Comparison of ENCODE assay signal across 8 mouse cellular contexts in genomic region chr3:95105586-95106337, GRCm38 (mm10). TPM values are rescaled to one million over a fixed set of nuclear protein-coding genes. Genes with fewer than 3 reads are reported as not detected.
DNase-seq lines count a peak whose midpoint lies in the region; ATAC-seq lines count a peak whose summit lies in the region.

No protein-coding gene starts in this region.

- H3K27ac ChIP-seq in embryonic facial prominence, embryonic 13.5 days = peak overlapping the region; percentile 89
- H3K27ac ChIP-seq in limb, embryonic 13.5 days = peak overlapping the region; percentile 75
- H3K27ac ChIP-seq in neural tube, embryonic 15.5 days (replicated peaks) = peak overlapping the region; percentile 90

- H3K4me1 ChIP-seq in embryonic facial prominence, embryonic 13.5 days = peaks cover 15% of the 10 kb centered on the region
- H3K4me1 ChIP-seq in limb, embryonic 13.5 days = peaks cover 17% of the 10 kb centered on the region
- H3K4me1 ChIP-seq in neural tube, embryonic 15.5 days = peaks cover 29% of the 10 kb centered on the region

- H3K4me3 ChIP-seq in embryonic facial prominence, embryonic 13.5 days = peak overlapping the region; percentile 97
- H3K4me3 ChIP-seq in limb, embryonic 13.5 days = peak overlapping the region; percentile 99
- H3K4me3 ChIP-seq in neural tube, embryonic 15.5 days (replicated peaks) = peak overlapping the region; percentile 97

- intact Hi-C loops in gastrocnemius, postnatal 14 days (cut with DNase I; ENCODE audit: low total_unique reads) = no loop called here

- under 1% methylated on average over 16 of the region's 16 CpGs for WGBS in embryonic facial prominence, embryonic 13.5 days
- under 1% methylated on average over 16 of the region's 16 CpGs for WGBS in limb, embryonic 13.5 days
- WGBS in neural tube, embryonic 15.5 days = 0% methylated on average over 16 of the region's 16 CpGs

- ATAC-seq in embryonic facial prominence, embryonic 13.5 days (ENCODE audit: insufficient number of reproducible peaks, insufficient read depth, low FRiP score, low TSS enrichment, low read depth) = no peak
- no peak for ATAC-seq in limb, embryonic 13.5 days (ENCODE audit: low FRiP score, low read depth)
- no peak for ATAC-seq in neural tube, embryonic 15.5 days (ENCODE audit: low FRiP score)

- no peaks in the 10 kb centered on the region for H3K27me3 ChIP-seq in embryonic facial prominence, embryonic 13.5 days
- H3K27me3 ChIP-seq in limb, embryonic 13.5 days = no peaks in the 10 kb centered on the region
- no peaks in the 10 kb centered on the region for H3K27me3 ChIP-seq in neural tube, embryonic 15.5 days (replicated peaks)

- peak overlapping the region; percentile 77 for H3K4me2 ChIP-seq in embryonic facial prominence, embryonic 13.5 days
- H3K4me2 ChIP-seq in limb, embryonic 13.5 days (replicated peaks) = peak overlapping the region; percentile 78
- H3K4me2 ChIP-seq in neural tube, embryonic 15.5 days = peak overlapping the region; percentile 77

- peaks cover 7% of the 10 kb centered on the region for H3K36me3 ChIP-seq in embryonic facial prominence, embryonic 13.5 days
- peaks cover 12% of the 10 kb centered on the region for H3K36me3 ChIP-seq in limb, embryonic 13.5 days
- H3K36me3 ChIP-seq in neural tube, embryonic 15.5 days = no peaks in the 10 kb centered on the region

- peak overlapping the region; percentile 96 for H3K9ac ChIP-seq in embryonic facial prominence, embryonic 13.5 days
- peak overlapping the region; percentile 95 for H3K9ac ChIP-seq in limb, embryonic 13.5 days
- peak overlapping the region; percentile 95 for H3K9ac ChIP-seq in neural tube, embryonic 15.5 days (replicated peaks)

- DNase-seq in right cerebral cortex, adult 18-20 months = peak; percentile 17
- no peak for DNase-seq in right cerebral cortex, postnatal 36 days (ENCODE audit: low spot score in 2 of 2)
- DNase-seq in thymus, adult 18-20 months = no peak
- no peak for DNase-seq in gastrocnemius, postnatal 14 days
- DNase-seq in gastrocnemius, postnatal 4 days (ENCODE audit: low spot score in 2 of 2) = no peak

- no peaks in the 10 kb centered on the region for H3K9me3 ChIP-seq in embryonic facial prominence, embryonic 13.5 days
- H3K9me3 ChIP-seq in limb, embryonic 13.5 days = no peaks in the 10 kb centered on the region
- H3K9me3 ChIP-seq in neural tube, embryonic 15.5 days (replicated peaks) = no peaks in the 10 kb centered on the region

RNA-seq across cellular contexts. Expression of gene Pip5k1a, which starts 1.0 kb away (rescaled TPM):
- 23.8 and 26.3 TPM in 2 replicates for polyA plus RNA-seq in embryonic facial prominence, embryonic 13.5 days (2015; fragmentation: Nextera tagmentation; extraction: Ambion mirVana)
- 26.5 and 28.4 TPM in 2 replicates for polyA plus RNA-seq in limb, embryonic 13.5 days (2015; fragmentation: Nextera tagmentation; extraction: Ambion mirVana)
- polyA plus RNA-seq in neural tube, embryonic 15.5 days (2015; fragmentation: Nextera tagmentation; extraction: Ambion mirVana) = 15.5 and 16.5 TPM in 2 replicates
- total RNA-seq in gastrocnemius, postnatal 14 days (2021) = 10 to 100 TPM; 17.4 to 18.9 TPM
- 10 to 100 TPM; 22.7 to 26.2 TPM for total RNA-seq in gastrocnemius, postnatal 4 days (2021)

RNA-seq across cellular contexts. Expression of gene Vps72, which starts 5.1 kb away (rescaled TPM):
- polyA plus RNA-seq in embryonic facial prominence, embryonic 13.5 days (2015; fragmentation: Nextera tagmentation; extraction: Ambion mirVana) = 185 and 213 TPM in 2 replicates
- 216 and 217 TPM in 2 replicates for polyA plus RNA-seq in limb, embryonic 13.5 days (2015; fragmentation: Nextera tagmentation; extraction: Ambion mirVana)
- polyA plus RNA-seq in neural tube, embryonic 15.5 days (2015; fragmentation: Nextera tagmentation; extraction: Ambion mirVana) = 142 and 151 TPM in 2 replicates
- total RNA-seq in gastrocnemius, postnatal 14 days (2021) = 10 to 100 TPM; 29.6 to 41.0 TPM
- total RNA-seq in gastrocnemius, postnatal 4 days (2021) = 10 to 100 TPM; 62.3 to 71.2 TPM

RNA-seq across cellular contexts. Expression of gene Tmod4, which starts 18.5 kb away (rescaled TPM):
- polyA plus RNA-seq in embryonic facial prominence, embryonic 13.5 days (2015; fragmentation: Nextera tagmentation; extraction: Ambion mirVana) = 0.65 and 0.69 TPM in 2 replicates
- 1.9 and 2.5 TPM in 2 replicates for polyA plus RNA-seq in limb, embryonic 13.5 days (2015; fragmentation: Nextera tagmentation; extraction: Ambion mirVana)
- 1.3 and 1.5 TPM in 2 replicates for polyA plus RNA-seq in neural tube, embryonic 15.5 days (2015; fragmentation: Nextera tagmentation; extraction: Ambion mirVana)
- total RNA-seq in gastrocnemius, postnatal 14 days (2021) = 100 to 1,000 TPM; 511 to 517 TPM
- total RNA-seq in gastrocnemius, postnatal 4 days (2021) = 100 to 1,000 TPM; 250 to 275 TPM

RNA-seq across cellular contexts. Expression of gene Scnm1, which starts 28.0 kb away (rescaled TPM):
- polyA plus RNA-seq in embryonic facial prominence, embryonic 13.5 days (2015; fragmentation: Nextera tagmentation; extraction: Ambion mirVana) = 75.2 and 81.8 TPM in 2 replicates
- polyA plus RNA-seq in limb, embryonic 13.5 days (2015; fragmentation: Nextera tagmentation; extraction: Ambion mirVana) = 82.4 and 84.4 TPM in 2 replicates
- polyA plus RNA-seq in neural tube, embryonic 15.5 days (2015; fragmentation: Nextera tagmentation; extraction: Ambion mirVana) = 86.7 and 88.4 TPM in 2 replicates
- 10 to 100 TPM; 31.8 to 40.5 TPM for total RNA-seq in gastrocnemius, postnatal 14 days (2021)
- 10 to 100 TPM; 48.8 to 51.2 TPM for total RNA-seq in gastrocnemius, postnatal 4 days (2021)

RNA-seq across cellular contexts. Expression of gene Lysmd1, which starts 28.1 kb away (rescaled TPM):
- polyA plus RNA-seq in embryonic facial prominence, embryonic 13.5 days (2015; fragmentation: Nextera tagmentation; extraction: Ambion mirVana) = 17.0 and 19.3 TPM in 2 replicates
- 19.1 and 19.6 TPM in 2 replicates for polyA plus RNA-seq in limb, embryonic 13.5 days (2015; fragmentation: Nextera tagmentation; extraction: Ambion mirVana)
- polyA plus RNA-seq in neural tube, embryonic 15.5 days (2015; fragmentation: Nextera tagmentation; extraction: Ambion mirVana) = 38.1 and 46.0 TPM in 2 replicates
- 1 to 10 TPM; 7.4 to 8.4 TPM for total RNA-seq in gastrocnemius, postnatal 14 days (2021)
- 1 to 10 TPM; 6.8 to 7.0 TPM for total RNA-seq in gastrocnemius, postnatal 4 days (2021)
